Mouse (Mus musculus) testis, adult 2 months (tissue): ENCODE measurements around the gene Calu. TPM values are rescaled to one million over a fixed set of nuclear protein-coding genes. Genes with fewer than 3 reads are reported as not detected.

ENCODE experiments used
- H3K27ac ChIP-seq: fragments of 200-500 bp; 2 replicates; pipeline ENCODE4 v1.5.1; 2012; ENCODE audit warnings: low read depth, low read length; ENCODE audit not compliant: control insufficient read depth, insufficient read depth
- H3K27me3 ChIP-seq: fragments of 200-500 bp; 2 replicates; pipeline ENCODE4 v1.6.1; 2012; ENCODE audit warnings: mild to moderate bottlenecking, low read length, moderate library complexity; ENCODE audit not compliant: control insufficient read depth, insufficient read depth
- H3K36me3 ChIP-seq: fragments of 200-500 bp; 2 replicates; pipeline ENCODE4 v1.6.1; 2012; ENCODE audit warnings: mild to moderate bottlenecking, low read length; ENCODE audit not compliant: control insufficient read depth, insufficient read depth
- H3K4me1 ChIP-seq: fragments of 200-500 bp; 2 replicates; pipeline ENCODE4 v1.6.1; 2012; ENCODE audit warnings: low read length; ENCODE audit not compliant: control insufficient read depth, insufficient read depth
- H3K4me3 ChIP-seq: fragments of 200-500 bp; 2 replicates; pipeline ENCODE4 v1.5.1; 2012; ENCODE audit warnings: low read depth, mild to moderate bottlenecking, low read length, moderate library complexity, mixed read lengths; ENCODE audit not compliant: control insufficient read depth
- CTCF ChIP-seq: fragments of 200-500 bp; IDR thresholded peaks from 2 replicates; pipeline ENCODE4 v1.5.1; 2012; ENCODE audit warnings: low read depth, mild to moderate bottlenecking, inconsistent platforms, low read length, moderate library complexity; ENCODE audit not compliant: control insufficient read depth, insufficient read depth, insufficient replicate concordance
- POLR2A ChIP-seq: fragments of 200-500 bp; IDR thresholded peaks from 2 replicates; pipeline ENCODE4 v1.6.1; 2012; ENCODE audit warnings: low read depth, mild to moderate bottlenecking, inconsistent platforms, low read length, moderate library complexity; ENCODE audit not compliant: control insufficient read depth
- polyA plus RNA-seq: library from polyadenylated mRNA; depleted of rRNA; stranded (reverse); fragments of >200 nt; gene quantifications from 2 replicates; pipeline ENCODE4 v1.2.3, GENCODE M21; 2012

Calu gene
- polyA plus RNA-seq, 1 experiment: 13.5 TPM

DNA sequence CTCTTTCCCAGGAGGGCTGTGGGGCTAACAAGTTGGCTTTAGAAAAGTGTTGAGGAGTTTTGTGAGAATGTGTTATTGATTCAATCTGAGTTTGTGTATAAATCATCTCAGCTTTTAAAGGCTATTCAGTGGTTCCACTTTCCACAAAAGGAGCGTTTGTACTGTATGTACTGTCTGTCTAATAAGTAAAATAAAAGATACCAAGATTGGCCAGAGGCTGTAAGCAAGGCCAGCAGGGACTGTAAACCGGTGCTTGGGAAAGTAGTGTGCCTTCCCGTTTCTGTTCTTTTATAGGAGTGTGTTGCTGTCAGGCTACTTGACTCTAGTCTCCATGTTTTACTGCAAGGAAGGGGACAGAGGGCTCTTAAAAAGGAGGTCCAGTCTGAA, 15.3 kb downstream of the Calu start:
- TF ChIP-seq CTCF (no peak), POLR2A (no peak)
- Histone ChIP-seq H3K27ac (no peak overlapping the region), H3K4me1 (no peaks in the 10 kb centered on the region), H3K4me3 (no peak overlapping the region), H3K27me3 (no peaks in the 10 kb centered on the region), H3K36me3 (no peaks in the 10 kb centered on the region; the same call in 1 of the 2 replicates)

DNA sequence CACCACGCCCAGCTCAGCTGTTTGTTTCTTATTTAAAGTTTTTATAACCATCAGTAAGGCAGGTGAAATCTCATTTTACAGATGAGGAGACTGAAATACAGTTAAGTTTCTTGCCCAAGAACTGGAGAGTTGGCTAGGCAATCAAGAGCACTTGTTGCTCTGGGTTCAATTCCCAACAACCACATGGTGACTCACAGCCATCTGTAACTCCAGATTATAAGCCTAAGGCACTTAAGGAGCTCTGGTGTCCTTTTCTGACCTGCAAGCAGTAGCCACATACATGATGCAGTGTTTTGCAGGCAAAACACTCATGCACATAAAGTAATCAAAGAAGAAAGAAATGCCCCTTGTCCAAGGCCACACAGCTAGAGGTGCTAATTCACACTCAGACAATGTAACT, 17.4 kb downstream of the Calu start:
- TF ChIP-seq POLR2A (no peak), CTCF (no peak)
- Histone ChIP-seq H3K27ac (no peak overlapping the region), H3K4me1 (no peaks in the 10 kb centered on the region), H3K27me3 (no peaks in the 10 kb centered on the region), H3K36me3 (no peaks in the 10 kb centered on the region; the same call in 1 of the 2 replicates), H3K4me3 (no peak overlapping the region)

DNA sequence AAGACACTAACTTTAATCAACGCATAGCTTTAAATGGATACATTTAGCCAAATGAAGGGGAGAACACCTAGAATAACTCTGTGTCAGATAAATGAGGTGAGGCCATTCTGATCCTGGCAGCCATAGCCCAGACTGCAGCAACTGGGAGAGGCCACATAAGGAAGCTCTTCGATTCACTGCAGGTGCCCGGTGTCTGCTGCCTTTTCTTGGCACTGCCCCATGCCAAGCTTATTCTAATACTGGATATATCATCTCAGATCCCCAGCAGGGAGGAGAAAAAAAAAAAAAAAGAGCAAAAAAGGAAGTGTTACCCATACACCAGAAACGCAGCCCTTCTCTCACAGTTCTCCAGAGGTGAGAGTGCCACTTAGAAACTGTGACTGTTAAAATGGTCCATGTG, 29.5 kb downstream of the Calu start:
- Histone ChIP-seq H3K27ac (no peak overlapping the region), H3K36me3 (no peaks in the 10 kb centered on the region; the same call in 1 of the 2 replicates), H3K4me3 (no peak overlapping the region), H3K4me1 (no peaks in the 10 kb centered on the region), H3K27me3 (no peaks in the 10 kb centered on the region)
- TF ChIP-seq POLR2A: no peak
- no peak for TF ChIP-seq CTCF

DNA sequence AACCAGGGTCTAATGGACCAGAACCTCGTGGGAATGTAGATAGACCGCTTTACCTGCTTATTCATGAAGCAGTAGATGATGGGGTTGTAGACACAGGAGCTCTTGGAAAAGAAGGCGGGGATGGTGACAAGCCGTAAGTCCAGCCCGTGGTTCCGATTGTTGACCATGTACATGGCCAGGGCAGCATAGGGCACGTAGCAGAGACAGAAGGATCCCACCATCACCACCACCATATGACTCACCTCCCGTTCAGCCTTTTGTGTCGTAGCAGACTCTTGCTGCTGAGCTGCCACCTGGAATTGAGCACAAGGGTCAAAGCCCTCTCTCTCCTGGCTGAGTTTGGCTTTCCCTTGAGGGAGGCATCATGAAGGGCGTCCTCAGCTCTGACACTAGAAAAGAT, 30.8 kb downstream of the Calu start:
- no peaks in the 10 kb centered on the region for H3K36me3 ChIP-seq
- no peak overlapping the region for H3K27ac ChIP-seq
- H3K27me3 ChIP-seq: no peaks in the 10 kb centered on the region
- no peaks in the 10 kb centered on the region for H3K4me1 ChIP-seq
- TF ChIP-seq POLR2A (no peak), CTCF (no peak)
- H3K4me3 ChIP-seq: no peak overlapping the region

DNA sequence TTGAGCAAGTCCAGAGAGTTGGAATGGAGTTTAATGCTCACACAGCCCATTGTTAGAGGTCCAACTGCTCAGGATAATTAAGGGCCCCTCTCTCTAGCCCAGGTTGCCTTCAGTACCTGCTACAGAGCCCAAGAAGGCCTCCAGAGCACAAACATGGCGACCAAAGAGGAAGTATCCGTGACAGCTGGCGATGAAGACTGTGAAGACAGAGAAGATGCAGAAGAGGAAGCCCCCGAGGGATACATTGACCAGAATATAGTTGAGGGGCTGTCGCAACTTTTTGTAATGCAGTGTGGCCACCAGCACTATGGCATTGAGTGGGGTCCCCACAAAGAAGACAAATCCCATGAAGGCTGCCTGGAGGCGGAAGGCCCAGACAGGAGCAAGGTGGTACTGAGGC, 32.1 kb downstream of the Calu start:
- no peaks in the 10 kb centered on the region for H3K36me3 ChIP-seq
- no peak overlapping the region for H3K4me3 ChIP-seq
- no peak for TF ChIP-seq POLR2A
- no peak for TF ChIP-seq CTCF
- no peaks in the 10 kb centered on the region for H3K4me1 ChIP-seq
- no peaks in the 10 kb centered on the region for H3K27me3 ChIP-seq
- no peak overlapping the region for H3K27ac ChIP-seq

DNA sequence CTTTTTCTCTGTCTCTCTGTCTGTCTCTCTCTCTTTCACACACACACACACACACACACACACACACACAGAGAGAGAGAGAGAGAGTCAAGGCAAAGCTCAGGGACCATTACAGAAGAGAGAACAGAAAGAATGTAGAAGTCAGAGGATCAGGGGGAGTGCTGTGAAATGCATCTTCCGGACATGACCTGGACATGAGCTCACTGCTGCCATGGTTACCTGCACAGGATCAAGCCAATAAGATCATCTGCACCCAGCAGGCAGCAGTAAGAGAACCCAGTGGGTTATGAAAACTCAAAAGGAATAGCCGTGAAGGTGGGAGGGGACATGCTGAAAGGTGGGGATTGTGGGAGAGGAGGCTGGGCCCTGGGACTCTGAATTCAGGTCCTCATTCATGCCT, 34.6 kb downstream of the Calu start:
- TF ChIP-seq POLR2A (no peak), CTCF (no peak)
- no peaks in the 10 kb centered on the region for H3K36me3 ChIP-seq
- no peak overlapping the region for H3K27ac ChIP-seq
- H3K27me3 ChIP-seq: no peaks in the 10 kb centered on the region
- H3K4me3 ChIP-seq: no peak overlapping the region
- no peaks in the 10 kb centered on the region for H3K4me1 ChIP-seq

DNA sequence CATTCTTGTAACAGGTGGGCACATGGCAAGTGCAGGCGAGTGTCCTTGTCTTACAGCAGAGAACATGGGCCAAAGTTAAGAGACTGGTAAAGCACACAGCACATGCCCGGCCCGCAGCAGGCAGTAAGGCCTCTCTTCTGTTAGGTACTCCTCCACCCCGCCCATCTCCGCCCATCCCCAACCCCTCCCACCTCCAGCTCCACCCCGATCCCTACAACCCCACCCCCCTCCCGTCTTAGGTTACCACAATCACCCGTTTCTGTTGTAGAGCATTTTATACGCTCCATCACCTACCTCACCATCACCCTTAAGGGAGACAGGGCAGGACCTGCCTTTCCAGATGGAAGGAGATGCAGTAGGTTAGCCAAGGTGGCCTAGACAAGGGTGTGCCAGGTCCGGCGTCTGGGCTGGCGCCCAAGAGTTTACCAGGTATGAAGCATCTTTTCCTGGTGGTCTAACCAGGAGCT, 40.2 kb downstream of the Calu start, which contains the start of gene Opn1sw:
TSS of gene Opn1sw (minus strand) at position 417 of the 467 bp plus-strand sequence.
- no peak within 1 kb of the TSS for H3K4me3 ChIP-seq

More for the DNA sequence above, 40.2 kb downstream of the Calu start, which contains the start of gene Opn1sw:
- TF ChIP-seq CTCF: no peak
- TF ChIP-seq POLR2A: no peak
- Histone ChIP-seq H3K36me3 (no peaks in the 10 kb centered on the region), H3K4me1 (peaks cover 9% of the 10 kb centered on the region), H3K27me3 (no peaks in the 10 kb centered on the region), H3K27ac (no peak within 1 kb of the TSS)
